Mouse (Mus musculus): ENCODE data around the gene Diexf. TPM values are rescaled to one million over a fixed set of nuclear protein-coding genes. Genes with fewer than 3 reads are reported as not detected.

Diexf gene
- total RNA-seq, 2 experiments from 2014 or later: 9.6 to 10.9 TPM

DNA sequence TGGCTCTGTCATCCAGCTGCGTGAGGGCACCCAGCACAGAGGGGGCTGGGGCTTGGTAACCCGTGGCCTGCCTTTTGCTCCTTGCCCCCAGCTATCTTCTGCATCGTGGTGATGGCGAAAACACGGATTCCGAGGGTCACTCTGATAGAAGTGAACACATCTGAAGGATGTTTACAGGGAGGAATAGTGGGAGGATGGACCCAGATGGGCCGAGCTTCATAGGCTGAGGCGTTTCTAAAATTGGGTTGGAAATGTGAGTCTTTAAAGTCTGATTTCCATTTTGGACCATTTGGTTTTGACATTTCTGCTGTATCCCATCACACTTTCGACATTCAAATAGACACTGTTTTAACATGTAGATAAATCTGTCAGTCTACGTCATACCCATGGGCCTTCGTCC is 39.2 kb downstream of the Diexf start:
- intact Hi-C loops (cut with DNase I): loop anchor here (10.0 kb wide), 1 partner anchor 306 kb away; no protein-coding TSS in a partner anchor
- no peak for DNase-seq

DNA sequence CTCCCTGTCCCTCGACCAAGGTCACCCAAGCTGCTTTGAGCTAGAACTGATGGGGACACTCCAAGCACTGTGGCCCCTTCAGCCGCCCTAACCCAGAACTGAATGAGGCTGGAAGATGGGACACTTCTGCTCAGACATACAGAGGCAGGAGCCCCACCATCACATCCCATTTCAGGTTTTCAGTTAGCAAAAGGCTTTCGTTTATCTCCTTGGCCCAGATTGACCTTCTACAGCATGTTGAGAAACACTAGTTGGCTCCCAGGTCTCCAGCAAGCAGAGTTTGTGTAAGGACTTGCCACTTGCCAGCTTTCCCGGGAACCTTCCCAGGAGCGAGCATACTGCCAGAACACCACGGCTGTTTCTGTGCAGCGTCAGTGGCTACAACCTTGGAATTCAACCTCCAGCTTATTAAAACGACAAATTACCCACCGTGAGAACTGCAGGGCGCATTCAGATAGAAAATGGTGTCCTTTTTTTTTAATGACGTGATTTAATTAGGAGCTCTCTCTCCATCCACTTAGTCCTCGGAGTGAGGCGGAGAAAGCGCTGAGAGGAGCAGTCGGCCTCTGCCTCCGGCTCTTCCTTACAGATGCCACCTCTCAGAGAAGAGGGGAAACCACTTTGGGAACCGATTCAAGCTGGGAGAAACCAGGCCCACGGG is 39.7 kb downstream of the Diexf start:
- intact Hi-C loops (cut with DNase I): loop anchor here (10.0 kb wide), 1 partner anchor 306 kb away; no protein-coding TSS in a partner anchor
- DNase-seq: peak; percentile 80 to 81

DNA sequence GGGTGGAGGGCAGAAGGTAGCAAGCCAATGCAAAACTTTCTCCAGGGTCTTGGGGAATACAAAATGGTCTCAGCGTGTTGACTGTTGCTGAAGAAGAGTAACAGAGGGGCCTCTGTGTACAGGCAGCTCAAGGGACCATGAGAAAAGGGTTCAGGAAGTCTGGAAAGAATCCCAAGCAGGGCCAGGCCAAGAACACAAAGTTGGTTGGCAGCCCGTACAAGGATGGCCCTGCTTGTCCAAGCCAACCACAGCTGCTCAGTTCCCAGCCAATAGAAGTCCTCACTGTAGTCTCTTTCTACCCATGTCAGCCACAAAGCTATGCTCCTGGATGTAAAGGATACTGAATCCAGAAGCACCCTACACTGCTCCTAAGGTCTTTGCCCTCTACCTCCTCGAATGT is 40.4 kb downstream of the Diexf start:
- intact Hi-C loops (cut with DNase I): loop anchor here (10.0 kb wide), 1 partner anchor 305 kb away; no protein-coding TSS in a partner anchor

DNA sequence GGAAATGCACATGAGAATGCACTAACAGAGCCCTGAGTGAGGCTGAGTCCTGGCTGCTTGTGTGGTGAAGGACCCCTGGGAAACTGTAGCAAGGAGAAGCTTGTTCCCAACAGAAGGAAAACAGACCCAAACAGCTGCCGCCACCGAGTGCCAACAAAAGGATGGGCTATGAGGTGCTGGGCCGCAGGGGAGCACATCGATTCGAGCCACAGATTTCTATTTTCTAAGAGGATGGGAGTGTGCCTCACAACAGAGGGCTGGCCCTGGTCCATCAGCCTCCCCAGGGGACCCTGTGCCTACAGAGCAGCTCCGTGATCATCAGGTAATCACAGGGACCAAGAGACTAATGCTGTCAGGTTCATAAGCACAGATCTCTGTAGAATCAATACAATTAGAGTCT is 40.9 kb downstream of the Diexf start:
- DNase-seq: peak; percentile 17 to 24
- intact Hi-C loops (cut with DNase I): no loop called here

More for the DNA sequence above, 40.4 kb downstream of the Diexf start:
- DNase-seq: peak; percentile 38 to 41

DNA sequence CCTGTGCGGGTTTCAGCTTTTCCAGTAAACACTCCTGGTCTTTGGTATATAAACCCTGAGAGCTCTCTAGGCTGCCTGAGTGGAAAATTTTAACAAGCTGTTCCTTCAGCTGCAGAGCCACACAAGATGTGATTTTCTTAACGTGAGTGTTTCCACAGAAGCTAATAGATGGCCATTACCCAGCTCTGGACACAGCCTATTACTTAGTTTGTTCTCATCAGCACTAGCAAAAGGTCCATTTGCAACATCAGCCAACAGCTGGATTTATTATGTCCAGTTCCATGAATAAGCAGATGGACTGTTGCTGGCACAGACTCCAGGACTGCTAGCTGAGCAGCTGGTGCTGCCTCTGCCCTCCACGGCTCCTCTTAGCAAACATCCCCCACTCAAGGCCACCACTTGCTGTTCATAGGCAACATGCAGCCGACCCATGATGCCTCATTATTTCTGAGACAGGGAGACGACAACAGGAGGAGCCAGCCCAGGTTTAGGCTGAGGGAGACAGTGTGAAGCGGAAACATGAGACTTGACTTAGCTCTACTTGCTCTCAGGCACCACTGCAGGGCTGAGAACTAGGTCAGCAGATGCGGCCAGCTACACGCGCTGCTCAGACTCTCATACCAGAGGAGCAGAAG is 43.1 kb downstream of the Diexf start:
- DNase-seq: peak; percentile 33 to 52
- intact Hi-C loops (cut with DNase I): no loop called here

DNA sequence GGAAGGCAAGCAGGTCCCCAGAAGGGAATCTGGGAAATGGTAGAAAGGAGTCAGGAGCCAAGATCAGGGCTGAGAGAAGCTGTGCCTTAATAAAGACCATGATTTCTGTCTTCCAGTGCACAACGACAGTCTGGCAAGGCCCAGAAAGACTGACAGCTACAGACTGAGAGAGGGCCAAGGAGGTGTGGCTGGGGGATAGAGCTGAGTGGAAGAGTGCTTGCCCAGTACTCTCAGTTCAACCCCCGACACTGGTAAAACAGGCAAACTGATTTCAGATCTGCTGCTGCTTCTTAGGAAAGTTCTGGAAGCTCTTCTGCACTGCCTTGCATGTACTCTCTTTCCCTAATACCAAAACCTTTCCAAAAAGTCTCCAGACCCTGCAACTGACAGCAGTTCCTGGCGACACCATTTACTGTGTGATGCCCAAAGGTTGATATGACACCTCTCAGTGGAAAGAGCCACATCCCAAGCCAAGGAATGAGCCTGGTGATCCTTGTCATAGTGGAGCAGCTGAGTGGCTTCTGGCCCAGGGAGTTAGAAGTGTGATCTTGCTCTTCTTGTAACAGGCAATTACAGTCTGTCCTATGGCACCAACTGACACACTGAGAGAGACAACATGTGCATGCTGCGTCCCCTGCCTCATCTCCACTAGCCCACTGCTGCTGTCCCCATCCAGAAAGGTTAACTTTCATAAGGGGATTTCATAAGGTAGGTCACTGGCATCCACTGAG is 43.8 kb downstream of the Diexf start:
- intact Hi-C loops (cut with DNase I): no loop called here
- DNase-seq: peak; percentile 9 to 29

DNA sequence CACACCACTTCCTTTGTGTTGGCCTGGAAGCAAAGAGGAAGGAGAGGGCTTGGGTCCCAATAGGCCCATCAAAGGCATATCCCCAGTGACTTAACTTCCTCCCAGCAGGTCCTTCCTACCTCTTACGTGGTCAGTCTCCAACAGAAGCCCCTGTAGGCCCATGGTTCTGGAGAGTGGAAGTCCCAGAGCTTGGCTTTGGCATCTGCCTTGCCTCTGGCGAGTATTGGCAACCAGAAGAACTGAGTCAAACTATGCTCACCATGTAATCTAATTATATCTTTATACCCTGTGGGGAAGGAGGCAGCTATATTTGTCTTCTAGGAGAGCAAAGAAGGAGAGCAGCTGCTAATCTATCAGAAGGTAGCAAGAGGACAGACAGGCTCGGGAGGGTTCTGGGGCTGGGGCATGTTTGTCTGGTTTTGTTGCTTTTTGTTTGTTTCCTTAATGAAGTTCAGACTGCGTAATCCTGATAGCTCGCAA is 44.5 kb downstream of the Diexf start:
- DNase-seq: peak in 1 of 2 experiments; percentile 6
- intact Hi-C loops (cut with DNase I): no loop called here

DNA sequence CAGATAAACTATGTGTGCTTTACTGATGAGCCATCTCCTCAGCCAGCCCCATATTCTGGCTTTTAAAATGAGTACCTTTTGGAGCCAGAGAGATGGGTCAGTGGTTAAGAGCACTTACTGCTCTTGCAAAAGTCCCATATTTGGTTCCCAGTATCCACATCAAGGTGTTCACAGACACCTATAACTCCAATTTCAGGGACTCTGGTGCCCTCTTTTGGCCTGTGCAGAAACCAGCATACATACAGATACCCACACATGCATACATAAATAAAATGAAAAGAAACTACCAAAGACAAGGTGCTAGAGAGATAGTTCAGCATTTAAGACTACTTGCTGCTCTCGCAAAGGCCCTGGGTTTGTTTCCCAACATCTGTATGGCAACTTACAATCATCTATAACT is 46.1 kb downstream of the Diexf start:
- no peak for DNase-seq
- intact Hi-C loops (cut with DNase I): no loop called here

DNA sequence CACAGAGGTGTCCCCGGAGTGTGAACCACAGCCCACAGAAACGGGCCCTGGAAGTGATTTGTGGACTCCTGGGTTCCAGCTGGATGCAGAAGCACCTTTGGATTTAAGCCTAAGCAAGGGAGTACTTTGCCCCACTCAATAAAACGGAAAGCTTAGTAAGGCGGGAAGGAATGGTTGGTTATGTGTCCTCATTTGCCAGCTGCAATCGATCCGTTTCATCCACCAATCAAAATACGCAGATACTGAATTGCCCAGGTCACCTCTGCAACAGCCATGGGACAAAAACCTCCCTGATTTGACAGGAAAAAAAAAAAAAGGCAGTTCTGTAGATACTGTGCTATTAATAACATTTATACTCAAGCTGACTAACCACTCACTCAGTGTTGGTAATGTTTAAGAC is 47.0 kb downstream of the Diexf start:
- intact Hi-C loops (cut with DNase I): no loop called here
- no peak for DNase-seq

DNA sequence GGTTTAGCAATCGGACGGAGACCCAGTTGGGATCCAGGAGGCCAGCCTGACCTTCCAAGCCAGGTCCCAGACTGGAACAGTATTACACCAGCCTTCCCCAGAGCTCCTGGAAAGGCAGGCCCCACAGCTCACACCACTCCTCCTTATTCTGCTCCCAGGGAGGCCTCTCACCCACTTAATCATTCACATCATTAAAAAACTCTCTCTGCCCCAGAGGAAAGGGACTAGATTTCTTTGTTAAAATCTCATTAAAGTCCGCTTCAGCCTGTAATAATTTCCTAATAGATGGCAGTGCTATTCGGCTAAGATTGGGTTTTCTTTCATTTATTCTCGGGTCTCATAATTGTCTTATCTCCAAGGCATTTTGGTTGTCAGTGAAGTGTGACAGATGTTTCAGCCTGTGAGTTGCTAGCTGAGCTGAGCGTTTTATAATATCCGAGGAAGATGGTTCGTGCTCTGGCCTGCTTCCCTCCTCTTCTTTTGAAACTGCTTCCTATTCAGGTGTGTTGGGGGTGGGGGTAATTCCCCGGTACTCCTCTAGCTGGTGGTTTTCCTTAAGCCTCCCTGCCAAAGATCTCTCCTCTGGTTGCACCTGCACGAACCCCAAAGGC is 47.7 kb downstream of the Diexf start:
- intact Hi-C loops (cut with DNase I): no loop called here
- DNase-seq: no peak

DNA sequence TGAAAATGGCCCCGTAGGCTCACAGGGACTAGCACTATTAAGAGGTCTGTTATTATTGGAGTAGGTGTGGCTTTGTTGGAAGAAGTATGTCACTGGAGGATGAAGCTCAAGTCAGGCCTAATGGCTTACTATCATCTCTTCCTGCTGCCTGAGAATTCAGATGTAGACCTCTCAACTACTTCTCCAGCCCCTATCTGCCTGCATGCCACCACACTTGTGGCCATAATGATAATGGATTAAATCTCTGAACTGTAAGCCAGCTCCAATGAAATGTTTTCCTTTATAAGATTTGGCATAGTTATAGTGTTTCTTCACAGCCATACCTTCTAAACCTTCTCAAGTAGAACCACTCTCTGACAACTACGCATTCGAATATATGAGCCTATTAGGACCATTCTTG is 67.5 kb downstream of the Diexf start:
- intact Hi-C loops (cut with DNase I): no loop called here
- DNase-seq: no peak

DNA sequence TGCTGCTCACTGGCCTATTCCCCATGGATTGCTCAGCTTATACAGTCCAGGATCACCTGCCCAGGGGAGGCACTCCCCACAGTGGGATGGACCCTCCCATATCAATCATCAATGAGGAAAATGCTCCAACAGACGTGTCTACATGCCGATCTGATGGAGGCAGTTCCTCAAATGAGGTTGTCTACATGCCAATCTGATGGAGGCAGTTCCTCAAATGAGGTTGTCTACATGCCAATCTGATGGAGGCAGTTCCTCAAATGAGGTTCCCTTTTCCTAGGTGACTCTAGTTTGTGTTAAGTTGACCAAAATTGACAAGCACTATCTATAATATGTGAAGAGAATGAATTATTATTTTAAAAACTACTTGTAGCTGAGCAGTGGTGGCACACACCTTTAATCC is 69.9 kb downstream of the Diexf start:
- intact Hi-C loops (cut with DNase I): no loop called here

DNA sequence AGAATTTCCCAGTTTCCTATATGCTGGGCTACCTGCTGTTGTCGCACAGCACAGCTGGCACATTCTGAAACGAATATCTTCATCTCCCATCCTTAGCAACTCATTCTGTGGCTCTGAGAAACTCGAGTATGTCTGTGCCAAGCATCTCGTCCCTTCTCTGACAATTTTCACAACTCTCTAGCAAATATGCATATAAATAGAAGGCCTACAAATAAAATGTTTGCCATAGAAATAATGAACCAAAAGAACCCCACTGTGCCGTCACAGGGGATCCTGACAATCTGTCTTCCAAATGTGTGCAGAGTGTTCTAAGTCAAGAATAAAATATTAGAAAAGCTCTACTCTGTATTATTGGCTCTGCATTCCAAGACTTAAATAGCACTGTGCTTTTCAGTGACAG is 70.5 kb downstream of the Diexf start:
- no peak for DNase-seq
- intact Hi-C loops (cut with DNase I): no loop called here

More for the DNA sequence above, 69.9 kb downstream of the Diexf start:
- DNase-seq: no peak

DNA sequence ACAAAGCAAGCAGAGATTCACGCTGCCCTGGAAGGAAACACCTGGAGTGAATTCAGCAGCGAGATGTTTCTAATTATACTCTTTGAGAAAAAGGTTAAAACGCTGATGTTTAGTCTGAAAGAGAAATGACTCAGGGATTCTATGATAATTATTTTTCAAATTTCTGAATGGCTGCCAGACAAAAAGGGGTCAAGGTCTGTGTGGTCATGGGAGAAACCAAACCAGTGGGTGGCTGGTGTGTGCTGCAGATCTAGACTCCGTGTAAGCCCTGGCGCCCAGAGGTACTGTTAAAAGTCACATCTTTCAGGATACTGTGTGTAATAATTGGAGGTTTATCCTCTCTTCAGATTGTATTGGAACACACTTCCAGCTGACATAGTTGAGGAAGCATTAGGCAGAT is 75.7 kb downstream of the Diexf start:
- intact Hi-C loops (cut with DNase I): no loop called here
- DNase-seq: no peak

DNA sequence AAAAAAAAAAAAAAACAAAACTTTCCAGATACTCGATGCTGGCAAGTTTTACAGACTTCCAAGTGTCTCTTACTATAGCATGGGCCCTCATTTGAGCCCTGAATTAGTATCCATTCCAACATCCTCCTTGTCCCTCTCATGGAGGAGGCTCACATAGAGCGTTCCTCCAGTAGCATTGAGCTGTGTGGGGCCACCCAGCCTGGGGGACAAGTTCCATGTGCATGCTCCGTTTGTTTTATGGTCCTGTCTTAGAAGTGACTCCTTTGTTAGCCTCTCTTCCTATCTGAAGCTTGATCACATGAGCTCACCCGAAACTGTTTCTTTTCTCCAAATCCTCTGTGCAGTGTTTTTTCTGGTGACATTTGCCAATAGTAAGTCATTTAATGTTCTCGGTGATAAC is 77.0 kb downstream of the Diexf start:
- no peak for DNase-seq
- intact Hi-C loops (cut with DNase I): no loop called here

DNA sequence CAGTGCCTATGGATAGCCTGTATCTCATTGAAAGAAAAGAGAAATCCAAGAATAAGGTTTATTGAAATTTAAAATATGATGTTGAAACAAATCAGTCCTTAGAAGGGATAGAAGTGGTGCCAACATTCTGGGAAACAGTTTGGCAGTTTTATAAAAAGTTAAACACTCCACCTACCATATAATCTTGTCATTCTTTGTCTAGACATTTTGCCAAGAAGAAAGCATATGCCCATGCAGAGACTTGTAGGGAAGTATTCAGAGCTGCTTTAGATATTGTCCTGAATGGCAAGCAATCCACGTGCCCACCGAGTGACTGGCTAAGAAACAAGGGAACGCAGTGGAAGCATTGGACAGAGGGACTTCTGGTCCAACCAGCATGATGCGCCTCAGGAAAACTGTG is 82.5 kb downstream of the Diexf start:
- intact Hi-C loops (cut with DNase I): no loop called here
- DNase-seq: no peak

DNA sequence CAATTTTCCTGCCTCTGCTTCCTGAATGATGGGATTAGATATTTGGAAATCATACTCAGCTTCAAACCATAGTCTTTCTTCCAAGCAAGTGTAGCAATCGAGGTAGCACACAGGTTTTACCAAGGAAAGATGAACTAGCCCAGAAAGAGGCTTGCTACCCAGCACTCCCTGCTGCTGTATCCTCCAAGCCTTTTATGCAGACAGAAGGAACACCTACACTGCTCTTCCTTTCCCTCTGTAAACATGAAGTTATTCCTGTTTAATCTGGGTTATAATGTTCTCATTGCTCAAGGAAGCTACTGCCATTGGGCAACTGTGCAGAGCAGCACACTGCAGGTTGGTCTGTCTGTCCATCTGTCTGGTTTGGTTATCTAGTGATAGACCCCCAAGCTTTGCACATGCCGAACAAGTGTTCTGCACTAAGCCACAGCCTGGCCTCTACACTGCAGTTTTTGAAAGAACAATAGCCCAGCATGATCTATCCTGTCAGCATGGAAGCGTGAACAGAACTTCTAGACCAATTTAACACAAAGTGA is 87.2 kb downstream of the Diexf start:
- intact Hi-C loops (cut with DNase I): no loop called here
- no peak for DNase-seq
